Mouse (Mus musculus) kidney, adult 10 weeks (tissue): ENCODE results near the gene Hist1h2bf. TPM values are rescaled to one million over a fixed set of nuclear protein-coding genes. Genes with fewer than 3 reads are reported as not detected.

Experiments used
- polyA plus RNA-seq: library from polyadenylated mRNA; stranded (reverse); fragments of 350-450 nt; fragmentation: Illumina TruSeq; extraction: RNeasy Lipid Tissue Mini Kit (QIAGEN cat#74804); gene quantifications from one replicate; pipeline ENCODE4 v1.2.3, GENCODE M21; 2014; ENCODE audit warnings: low read depth, low replicate concordance

Gene Hist1h2bf
- polyA plus RNA-seq, result not detected

DNA sequence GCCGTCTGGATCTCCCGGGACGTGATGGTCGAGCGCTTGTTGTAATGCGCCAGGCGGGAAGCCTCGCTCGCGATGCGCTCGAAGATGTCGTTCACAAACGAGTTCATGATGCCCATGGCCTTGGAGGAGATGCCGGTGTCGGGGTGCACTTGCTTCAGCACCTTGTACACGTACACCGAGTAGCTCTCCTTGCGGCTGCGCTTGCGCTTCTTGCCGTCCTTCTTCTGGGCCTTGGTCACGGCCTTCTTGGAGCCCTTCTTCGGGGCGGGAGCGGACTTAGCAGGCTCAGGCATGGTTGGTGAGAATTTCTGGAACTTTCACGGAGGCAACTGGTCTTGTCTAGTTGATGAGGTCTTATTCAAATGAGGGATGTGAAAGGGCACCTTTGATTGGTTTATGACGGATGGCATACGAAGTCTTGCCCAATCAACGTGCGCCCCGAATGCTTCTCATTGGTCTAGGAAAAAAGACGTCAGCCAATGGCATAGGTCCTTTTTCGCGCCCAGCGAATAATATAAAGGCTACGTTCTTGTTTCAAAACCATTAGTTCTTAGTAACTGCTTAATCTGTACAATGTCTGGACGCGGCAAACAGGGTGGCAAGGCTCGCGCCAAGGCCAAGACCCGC lies at the start of gene Hist1h2bf, which contains the start of gene Hist1h2ad:
Gene Hist1h2bf (minus strand): TSS at position 299 of the 627 bp plus-strand sequence.
Gene Hist1h2ad (plus strand): TSS at position 484 of the 627 bp plus-strand sequence.

DNA sequence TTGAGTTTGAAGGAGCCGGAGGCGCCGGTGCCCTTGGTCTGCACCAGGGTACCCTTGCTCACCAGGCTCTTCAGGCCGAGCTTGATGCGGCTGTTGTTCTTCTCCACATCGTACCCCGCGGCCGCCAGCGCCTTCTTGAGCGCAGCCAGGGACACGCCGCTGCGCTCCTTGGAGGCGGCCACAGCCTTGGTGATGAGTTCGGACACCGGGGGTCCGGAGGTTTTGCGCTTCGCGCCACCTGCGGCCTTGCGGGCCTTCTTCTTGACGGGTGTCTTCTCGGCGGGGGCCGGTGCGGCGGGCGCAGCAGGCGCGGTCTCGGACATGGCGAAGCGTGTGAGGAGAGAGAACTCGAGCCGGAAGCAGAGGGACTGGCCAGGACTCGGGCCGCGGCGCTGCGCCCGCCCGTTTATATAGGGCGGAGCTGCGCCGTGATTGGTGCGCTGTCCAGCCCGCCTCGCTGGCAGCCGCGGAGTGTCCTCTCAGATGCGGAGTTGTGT lies 48.2 kb upstream of the Hist1h2bf start, which contains the start of gene Hist1h1e:
Gene Hist1h1e (minus strand): TSS at position 384 of the 497 bp plus-strand sequence.

DNA sequence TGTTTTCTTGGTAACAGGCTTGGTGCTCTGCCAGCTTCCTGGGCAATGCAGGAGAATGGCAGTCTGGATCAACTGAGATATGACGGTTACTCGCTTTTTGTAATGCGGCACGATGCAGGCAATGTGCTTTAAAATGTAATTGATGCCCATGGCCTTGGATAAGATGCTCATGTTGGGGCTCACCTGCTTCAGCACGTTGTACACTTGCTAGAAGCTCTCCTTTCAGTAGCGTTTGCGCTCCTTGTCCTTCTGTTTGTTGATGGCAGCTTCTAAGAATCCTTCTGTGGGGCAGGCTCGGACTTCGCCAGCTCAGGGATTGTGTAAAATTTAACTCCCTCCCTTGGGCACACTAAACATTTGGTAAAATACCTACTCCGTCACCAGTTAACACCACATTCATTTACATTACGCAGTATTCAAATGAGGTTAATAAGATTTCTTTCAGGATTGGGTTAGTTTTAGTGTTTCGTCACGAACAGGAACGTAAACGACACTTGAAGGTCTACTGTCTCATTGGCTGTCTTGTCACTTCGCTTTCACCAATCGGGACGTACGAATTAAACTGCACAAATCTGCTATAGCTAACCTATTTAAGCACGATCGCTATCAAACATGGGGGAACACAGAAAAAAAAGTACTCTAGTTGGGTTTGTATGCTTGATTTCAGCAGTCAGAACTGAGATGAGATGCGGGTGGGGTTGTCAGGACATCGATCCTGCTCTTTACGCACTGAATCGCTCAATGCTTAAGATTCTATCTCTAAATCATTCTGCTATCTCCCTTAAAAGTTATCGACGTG lies 46.9 kb upstream of the Hist1h2bf start, which contains the start of gene Hist1h2be:
Gene Hist1h2be (minus strand): TSS at position 392 of the 799 bp plus-strand sequence.

DNA sequence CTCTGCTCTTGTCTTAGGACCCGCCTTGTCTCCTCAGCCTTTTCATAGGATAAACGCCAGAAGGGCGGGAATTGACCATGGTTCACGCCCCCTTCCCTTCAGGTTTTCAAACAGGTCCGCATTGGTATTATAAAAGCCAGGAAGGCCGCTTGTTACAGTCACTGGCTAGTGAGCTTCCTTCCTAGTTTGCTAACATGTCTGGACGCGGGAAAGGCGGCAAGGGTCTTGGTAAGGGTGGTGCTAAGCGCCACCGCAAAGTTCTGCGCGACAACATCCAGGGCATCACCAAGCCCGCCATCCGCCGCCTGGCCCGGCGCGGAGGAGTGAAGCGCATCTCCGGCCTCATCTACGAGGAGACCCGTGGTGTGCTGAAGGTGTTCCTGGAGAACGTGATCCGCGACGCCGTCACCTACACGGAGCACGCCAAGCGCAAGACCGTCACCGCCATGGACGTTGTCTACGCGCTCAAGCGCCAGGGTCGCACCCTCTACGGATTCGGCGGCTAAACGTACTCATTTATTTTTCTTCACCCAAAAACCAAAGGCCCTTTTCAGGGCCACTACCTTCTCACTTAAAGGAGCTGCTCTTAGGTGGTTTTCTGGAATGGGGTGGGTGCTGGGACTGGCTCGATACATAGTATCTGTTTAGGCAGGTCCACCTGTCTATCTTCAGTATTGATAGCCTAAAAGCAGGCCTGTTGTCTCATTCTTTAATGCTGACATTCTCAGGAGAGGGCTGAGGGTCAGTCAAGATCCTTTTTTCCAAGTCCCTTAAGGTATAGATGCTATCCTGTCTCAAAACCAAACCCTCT lies 7.6 kb upstream of the Hist1h2bf start, which contains the start of gene Hist1h4d:
Gene Hist1h4d (plus strand): TSS at position 191 of the 811 bp plus-strand sequence.

DNA sequence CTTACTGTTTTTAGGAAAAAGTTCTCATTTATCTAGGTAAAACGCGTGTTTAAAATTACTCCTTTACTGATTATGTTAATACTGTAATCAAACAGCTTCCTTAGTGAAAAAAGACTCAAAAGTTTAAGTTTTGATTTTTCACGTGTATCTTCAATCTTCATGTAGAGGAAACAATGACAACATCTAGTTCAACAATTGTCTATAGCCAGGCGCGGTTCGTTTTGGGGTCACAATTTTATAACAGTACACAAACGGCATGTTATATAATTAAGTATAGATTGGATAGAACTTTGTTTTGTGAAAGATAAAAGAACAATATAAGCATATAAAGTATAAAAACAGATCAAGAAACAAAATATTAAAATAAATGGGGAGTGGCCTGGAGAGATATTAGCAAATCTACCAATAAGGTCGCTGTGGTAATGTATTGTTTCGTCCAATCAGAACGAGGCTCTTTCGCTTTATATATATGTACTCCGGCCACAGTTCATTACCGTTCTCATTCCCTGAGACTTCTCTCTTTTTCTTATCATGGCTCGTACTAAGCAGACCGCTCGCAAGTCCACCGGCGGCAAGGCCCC lies 1.4 kb upstream of the Hist1h2bf start, which contains the start of gene Hist1h3d:
Gene Hist1h3d (plus strand): TSS at position 493 of the 581 bp plus-strand sequence.

DNA sequence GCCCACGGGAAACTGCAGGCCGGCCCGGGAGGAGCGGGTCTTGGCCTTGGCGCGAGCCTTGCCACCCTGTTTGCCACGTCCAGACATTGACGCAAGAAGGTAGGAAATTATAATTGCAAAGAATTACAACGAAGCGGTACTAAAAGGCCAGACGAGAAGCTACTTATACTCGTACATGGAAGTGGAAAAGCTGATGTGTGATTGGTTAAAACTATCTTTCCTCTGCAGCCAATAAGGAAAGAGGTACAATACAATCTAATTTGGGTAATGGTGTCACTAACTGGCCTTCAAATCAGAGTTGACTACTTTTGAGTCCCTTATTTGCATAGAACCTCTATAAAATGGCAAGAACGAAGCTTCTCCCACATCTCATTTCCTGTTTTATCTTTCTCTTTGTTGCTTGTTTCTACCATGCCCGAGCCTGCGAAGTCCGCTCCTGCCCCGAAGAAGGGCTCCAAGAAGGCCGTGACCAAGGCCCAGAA lies 2.9 kb downstream of the Hist1h2bf start, which contains the start of the genes Hist1h2ae and Hist1h2bg:
Gene Hist1h2ae (minus strand): TSS at position 199 of the 482 bp plus-strand sequence.
Gene Hist1h2bg (plus strand): TSS at position 375 of the 482 bp plus-strand sequence.

DNA sequence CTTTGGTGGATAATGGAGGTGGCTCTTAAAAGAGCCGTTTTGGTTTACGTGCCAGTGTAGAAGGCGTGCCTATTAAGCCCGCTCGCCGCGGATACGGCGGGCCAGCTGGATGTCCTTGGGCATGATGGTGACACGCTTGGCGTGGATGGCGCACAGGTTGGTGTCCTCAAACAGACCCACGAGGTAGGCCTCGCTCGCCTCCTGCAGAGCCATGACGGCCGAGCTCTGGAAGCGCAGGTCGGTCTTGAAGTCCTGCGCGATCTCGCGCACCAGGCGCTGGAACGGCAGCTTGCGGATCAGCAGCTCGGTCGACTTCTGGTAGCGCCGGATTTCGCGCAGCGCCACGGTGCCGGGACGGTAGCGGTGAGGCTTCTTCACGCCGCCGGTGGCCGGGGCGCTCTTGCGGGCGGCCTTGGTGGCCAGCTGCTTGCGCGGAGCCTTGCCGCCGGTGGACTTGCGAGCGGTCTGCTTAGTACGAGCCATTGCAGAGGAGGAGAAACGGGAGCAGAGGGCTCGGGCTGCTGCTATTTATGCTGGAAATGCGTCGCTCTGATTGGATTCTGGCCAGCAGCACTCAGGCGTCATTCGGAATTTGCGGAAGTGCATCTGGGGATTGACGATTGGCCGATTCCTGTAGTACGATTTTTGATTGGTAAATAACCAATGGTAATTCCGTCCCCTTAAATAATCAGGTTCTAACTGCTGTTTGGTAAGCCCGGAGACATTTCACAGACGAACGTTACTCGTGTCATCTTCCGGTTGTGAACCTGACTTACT lies 11.9 kb downstream of the Hist1h2bf start, which contains the start of gene Hist1h3e:
Gene Hist1h3e (minus strand): TSS at position 487 of the 777 bp plus-strand sequence.

DNA sequence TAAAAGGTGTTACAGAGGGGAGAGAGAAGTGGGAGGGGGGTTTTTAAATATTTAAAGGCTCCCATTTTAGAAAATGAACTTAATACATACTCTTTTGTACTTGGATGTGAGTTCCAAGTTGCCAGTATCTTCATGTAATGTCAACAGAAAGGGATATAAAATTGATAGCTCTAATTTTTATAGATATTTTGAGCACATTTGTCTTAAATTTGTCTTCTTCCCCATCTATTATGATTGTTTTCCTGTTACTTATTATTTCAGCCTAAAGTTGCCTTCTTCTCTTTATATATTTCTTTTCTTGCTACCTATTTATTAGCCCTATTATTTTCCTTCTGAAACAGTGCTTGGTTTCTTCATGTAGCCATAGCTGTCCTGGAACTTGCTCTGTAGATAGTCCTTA lies 21.0 kb downstream of the Hist1h2bf start, which contains the start of gene Hist1h1d:
Gene Hist1h1d (plus strand): TSS at position 301 of the 400 bp plus-strand sequence.

DNA sequence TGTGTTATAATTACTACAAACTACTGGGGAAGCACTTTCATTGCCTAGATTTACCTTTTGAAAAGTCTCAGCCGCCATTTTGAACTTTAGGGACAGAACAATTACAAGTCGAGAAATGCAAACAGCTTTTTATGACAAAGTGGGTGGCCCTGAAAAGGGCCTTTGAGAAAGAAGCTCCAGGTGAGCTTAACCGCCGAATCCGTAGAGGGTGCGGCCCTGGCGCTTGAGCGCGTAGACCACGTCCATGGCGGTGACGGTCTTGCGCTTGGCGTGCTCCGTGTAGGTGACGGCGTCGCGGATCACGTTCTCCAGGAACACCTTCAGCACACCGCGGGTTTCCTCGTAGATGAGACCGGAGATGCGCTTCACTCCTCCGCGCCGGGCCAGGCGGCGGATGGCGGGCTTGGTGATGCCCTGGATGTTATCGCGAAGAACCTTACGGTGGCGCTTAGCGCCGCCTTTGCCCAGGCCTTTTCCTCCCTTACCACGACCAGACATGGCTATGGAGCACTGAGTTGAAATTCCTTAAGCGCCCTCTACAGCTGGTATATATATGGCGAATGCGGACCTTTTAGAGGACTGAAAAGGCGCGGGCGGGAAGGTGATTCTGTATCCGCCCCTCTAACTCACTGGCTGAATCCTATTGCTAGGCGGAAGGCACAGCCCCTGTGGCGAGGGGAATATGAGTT lies 22.7 kb downstream of the Hist1h2bf start, which contains the start of gene Hist1h4f:
Gene Hist1h4f (minus strand): TSS at position 503 of the 689 bp plus-strand sequence.

DNA sequence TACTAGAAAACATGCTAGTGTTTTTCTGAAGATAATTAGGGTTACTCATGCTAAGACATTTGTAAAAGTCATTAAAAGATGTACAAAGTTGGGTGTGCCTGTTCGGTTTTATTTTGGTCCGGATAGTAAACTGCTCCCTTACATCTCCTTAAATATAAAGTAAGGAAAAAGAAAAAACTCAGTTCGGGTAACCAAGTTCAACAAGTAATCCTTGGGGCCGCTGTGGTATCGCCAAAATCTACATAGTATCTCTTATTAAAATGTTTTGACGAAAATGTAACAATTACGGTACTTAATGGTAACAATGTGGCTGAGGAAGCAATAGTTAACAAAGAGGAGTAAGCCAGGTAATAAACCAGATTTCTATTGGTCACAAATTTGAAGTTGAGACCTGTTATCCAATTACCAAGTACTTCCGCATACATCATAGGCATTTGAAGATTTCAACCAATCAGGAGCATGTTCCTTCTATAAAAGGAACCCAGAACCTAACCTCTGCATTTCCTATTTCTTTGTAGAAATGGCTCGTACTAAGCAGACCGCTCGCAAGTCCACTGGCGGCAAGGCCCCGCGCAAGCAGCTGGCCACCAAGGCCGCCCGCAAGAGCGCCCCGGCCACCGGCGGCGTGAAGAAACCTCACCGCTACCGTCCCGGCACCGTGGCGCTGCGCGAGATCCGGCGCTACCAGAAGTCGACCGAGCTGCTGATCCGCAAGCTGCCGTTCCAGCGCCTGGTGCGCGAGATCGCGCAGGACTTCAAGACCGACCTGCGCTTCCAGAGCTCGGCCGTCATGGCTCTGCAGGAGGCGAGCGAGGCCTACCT lies 29.8 kb downstream of the Hist1h2bf start, which contains the start of gene Hist1h3f:
Gene Hist1h3f (plus strand): TSS at position 88 of the 822 bp plus-strand sequence.

DNA sequence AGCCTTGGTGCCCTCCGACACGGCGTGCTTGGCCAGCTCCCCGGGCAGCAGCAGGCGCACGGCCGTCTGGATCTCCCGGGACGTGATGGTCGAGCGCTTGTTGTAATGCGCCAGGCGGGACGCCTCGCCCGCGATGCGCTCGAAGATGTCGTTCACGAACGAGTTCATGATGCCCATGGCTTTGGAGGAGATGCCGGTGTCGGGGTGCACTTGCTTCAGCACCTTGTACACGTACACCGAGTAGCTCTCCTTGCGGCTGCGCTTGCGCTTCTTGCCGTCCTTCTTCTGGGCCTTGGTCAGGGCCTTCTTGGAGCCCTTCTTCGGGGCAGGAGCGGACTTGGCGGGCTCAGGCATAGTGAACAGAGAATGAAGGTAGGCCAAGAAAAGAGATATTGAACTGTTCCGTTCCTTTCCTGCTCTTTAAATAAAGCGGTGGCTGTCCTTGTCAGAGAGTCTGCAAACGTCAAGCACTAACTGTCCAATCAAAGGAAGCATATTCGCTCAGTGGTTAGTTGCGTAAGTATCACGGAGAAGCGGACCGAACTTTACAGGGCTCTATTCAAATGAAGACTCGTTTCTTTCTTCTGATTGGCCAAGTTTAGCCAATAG lies 30.9 kb downstream of the Hist1h2bf start, which contains the start of gene Hist1h2bh:
Gene Hist1h2bh (minus strand): TSS at position 394 of the 609 bp plus-strand sequence.

DNA sequence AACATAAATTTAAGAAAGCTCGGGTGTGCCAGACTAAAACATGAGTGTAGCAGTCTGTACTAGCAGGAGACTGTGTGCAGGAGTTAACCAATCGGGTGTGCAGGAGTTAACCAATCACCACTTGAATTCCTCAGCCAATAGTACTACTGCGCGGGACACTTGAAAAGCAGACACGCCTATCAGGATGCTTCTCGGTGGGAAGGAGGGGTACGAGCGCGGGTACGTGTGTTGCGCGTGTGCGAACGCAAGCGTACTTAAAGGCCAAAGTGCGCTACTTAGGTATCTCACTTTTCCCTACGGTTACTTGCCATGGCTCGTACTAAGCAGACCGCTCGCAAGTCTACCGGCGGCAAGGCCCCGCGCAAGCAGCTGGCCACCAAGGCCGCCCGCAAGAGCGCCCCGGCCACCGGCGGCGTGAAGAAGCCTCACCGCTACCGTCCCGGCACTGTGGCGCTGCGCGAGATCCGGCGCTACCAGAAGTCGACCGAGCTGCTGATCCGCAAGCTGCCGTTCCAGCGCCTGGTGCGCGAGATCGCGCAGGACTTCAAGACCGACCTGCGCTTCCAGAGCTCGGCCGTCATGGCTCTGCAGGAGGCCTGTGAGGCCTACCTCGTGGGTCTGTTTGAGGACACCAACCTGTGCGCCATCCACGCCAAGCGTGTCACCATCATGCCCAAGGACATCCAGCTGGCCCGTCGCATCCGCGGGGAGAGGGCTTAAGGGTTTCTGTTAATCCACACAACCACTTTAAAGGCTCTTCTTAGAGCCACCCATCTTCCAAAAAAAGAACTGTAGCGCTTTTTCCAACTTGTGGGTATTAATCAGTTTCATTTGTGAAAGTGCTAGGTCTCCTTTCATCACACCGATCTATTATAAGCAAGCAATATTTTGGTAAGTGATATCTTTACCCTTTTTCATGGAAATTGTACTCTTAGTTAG lies 38.6 kb downstream of the Hist1h2bf start, which contains the start of gene Hist1h3g:
Gene Hist1h3g (plus strand): TSS at position 286 of the 939 bp plus-strand sequence.

DNA sequence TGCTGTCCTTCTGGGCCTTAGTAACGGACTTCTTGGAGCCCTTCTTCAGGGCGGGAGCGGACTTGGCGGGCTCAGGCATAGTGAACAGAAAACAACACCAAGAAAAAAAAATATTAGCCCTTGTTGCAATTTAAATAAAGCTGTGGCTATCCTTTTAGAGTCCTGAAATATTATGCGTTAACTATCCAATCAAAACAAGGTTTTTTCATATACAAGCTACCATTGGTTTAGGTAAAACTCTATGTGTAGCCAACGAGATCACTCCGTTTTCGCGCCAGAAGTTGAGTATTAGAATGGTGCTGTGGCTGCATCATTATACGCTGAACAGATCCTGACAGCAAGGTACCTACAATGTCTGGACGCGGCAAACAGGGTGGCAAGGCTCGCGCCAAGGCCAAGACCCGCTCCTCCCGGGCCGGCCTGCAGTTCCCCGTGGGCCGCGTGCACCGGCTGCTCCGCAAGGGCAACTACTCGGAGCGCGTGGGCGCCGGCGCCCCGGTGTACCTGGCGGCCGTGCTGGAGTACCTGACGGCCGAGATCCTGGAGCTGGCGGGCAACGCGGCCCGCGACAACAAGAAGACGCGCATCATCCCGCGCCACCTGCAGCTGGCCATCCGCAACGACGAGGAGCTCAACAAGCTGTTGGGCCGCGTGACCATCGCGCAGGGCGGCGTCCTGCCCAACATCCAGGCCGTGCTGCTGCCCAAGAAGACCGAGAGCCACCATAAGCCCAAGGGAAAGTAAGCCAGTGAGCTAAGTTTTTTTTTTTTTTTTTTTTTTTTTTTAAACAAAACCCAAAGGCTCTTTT lies 40.2 kb downstream of the Hist1h2bf start, which contains the start of gene Hist1h2af:
Gene Hist1h2af (plus strand): TSS at position 347 of the 808 bp plus-strand sequence.

DNA sequence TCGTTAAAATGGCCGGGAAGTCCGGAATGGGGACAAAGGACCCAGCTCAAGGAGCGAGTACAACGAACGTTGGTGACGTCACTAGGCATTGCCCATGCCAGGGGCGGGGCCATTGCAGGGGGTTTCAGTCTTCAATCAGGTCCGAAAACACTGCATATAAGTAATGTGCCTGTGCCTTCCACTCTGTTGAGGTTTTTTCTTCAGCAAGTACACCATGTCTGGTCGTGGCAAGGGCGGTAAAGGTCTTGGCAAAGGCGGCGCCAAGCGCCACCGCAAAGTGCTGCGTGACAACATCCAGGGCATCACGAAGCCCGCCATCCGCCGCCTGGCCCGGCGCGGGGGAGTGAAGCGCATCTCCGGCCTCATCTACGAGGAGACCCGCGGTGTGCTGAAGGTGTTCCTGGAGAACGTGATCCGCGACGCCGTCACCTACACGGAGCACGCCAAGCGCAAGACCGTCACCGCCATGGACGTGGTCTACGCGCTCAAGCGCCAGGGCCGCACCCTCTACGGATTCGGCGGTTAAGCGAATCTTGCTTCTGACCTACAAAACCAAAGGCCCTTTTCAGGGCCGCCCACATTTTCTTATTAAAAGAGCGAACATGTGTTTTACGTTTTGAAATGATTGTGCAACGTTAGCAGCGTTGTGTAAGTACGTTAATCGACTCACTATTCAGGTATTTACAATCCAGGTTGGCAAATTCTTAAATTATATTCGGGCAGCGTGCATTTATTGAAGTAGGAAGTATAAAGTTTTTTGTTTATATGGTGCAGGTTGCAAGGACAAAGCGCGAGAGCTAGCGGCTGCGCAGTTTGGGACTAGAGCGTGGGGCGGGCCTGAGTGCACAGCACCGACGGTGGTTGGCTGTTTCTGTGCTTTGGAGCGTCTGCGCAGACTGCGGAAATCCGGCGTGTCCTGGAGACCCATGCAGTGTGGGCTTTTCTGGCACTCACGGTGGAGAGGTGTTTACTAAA lies 42.8 kb downstream of the Hist1h2bf start, which contains the start of gene Hist1h4h:
Gene Hist1h4h (plus strand): TSS at position 150 of the 975 bp plus-strand sequence.

